Mouse (Mus musculus): ENCODE measurements around the gene Ccdc74a.

DNA sequence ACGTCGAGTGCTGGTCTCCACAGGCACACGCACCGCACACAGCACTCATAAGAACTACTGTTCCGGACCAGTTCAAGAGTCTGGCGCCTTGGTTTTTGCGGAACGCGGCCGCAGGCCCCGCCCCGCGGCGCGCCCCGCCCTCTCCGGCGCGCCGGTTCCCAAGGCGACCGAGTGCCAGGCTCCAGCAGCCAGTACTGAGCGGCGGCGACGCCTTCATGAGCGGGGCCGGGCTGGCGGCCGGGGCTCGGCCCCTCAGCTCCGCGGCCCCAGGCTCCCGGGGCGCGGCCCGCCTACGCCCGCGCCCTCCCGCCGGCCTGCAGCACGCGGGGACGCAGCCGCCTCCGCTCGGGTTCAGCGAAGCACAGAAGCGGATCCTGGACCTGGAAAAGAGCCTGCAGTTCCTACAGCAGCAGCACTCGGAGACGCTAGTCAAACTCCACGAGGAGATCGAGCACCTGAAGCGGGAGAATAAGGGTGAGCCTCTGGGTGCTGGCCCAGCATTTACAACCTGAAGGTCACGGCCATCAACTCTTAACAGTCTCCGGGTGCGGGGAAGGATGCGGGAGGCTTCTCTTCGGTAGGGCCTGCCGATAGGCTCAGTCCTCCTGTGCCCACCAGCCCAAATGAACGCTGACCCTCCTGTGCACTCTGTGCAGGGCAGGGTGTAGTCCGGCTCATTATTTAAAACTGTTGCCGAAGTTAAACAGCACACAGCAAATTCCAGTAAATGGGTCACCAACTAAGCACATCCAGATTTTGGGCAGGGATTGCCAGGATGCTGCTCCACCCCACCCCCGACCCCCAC is at the start of gene Ccdc74a:
- peak; percentile 48 for TF ChIP-seq POLR2A (IDR thresholded peaks at IDR 0.05; ENCODE audit: insufficient read length, low read depth)
- no peak for TF ChIP-seq MYOD1 (IDR thresholded peaks at IDR 0.05; ENCODE audit: control insufficient read depth in 1 of 3, insufficient read length in 2 of 3, low read depth in 2 of 3)
- TF ChIP-seq E2F4 (IDR thresholded peaks at IDR 0.05; ENCODE audit: insufficient read depth), result no peak
- TF ChIP-seq MYOG (IDR thresholded peaks at IDR 0.05; ENCODE audit: control insufficient read depth in 1 of 3, insufficient read depth in 1 of 3, insufficient read length in 2 of 3, low read depth in 2 of 3), result no peak
- no peak for TF ChIP-seq MAX (IDR thresholded peaks at IDR 0.05; ENCODE audit: low read depth)
- no peak for TF ChIP-seq TCF12 (IDR thresholded peaks at IDR 0.05; ENCODE audit: insufficient read depth, poor library complexity, severe bottlenecking)
- TF ChIP-seq TCF3 (IDR thresholded peaks at IDR 0.05; ENCODE audit: insufficient read length, low read depth), result no peak
- no peak for TF ChIP-seq USF1 (IDR thresholded peaks at IDR 0.05; ENCODE audit: low read depth)

Measured in myocyte (in vitro differentiated cells).